Mouse (Mus musculus) MEL (cell line): ENCODE data around the gene Epb41l1. TPM values are rescaled to one million over a fixed set of nuclear protein-coding genes. Genes with fewer than 3 reads are reported as not detected.
A peak's percentile ranks its signal among the peaks of the same experiment; 100 is the strongest.

Source experiments
- DNase-seq: peaks from one replicate; pipeline ENCODE4 v3.0.0; 2011; ENCODE audit warnings: low read depth, low spot score
- H3K27ac ChIP-seq: 2 replicates; pipeline ENCODE4 v1.5.1; 2012; ENCODE audit warnings: low read depth, mild to moderate bottlenecking, control low read depth, low read length, moderate library complexity; ENCODE audit not compliant: control insufficient read depth
- H3K27me3 ChIP-seq, 2 experiments: fragments of 150-350 bp in 1 of 2; sonication (generic) in 1 of 2; 2 replicates each; pipeline ENCODE4 v1.6.1; 2012; ENCODE audit warnings: low read length in 2 of 2, mild to moderate bottlenecking in 2 of 2, improper control_type of control experiment in 1 of 2, moderate library complexity in 1 of 2; ENCODE audit not compliant: insufficient read depth in 2 of 2, control insufficient read depth in 1 of 2
- H3K36me3 ChIP-seq, 2 experiments: 2 replicates each; pipeline ENCODE4 v1.6.1; 2012 to 2014; ENCODE audit warnings: low read length in 2 of 2, improper control_type of control experiment in 1 of 2, inconsistent platforms in 1 of 2, mild to moderate bottlenecking in 1 of 2; ENCODE audit not compliant: insufficient read depth in 2 of 2, control insufficient read depth in 1 of 2
- H3K4me1 ChIP-seq, 2 experiments: fragments of 150-350 bp in 1 of 2; sonication (generic) in 1 of 2; 2 replicates each; pipeline ENCODE4 v1.6.1; 2012; ENCODE audit warnings: low read length in 2 of 2, improper control_type of control experiment in 1 of 2, mild to moderate bottlenecking in 1 of 2; ENCODE audit not compliant: insufficient read depth in 2 of 2, control insufficient read depth in 1 of 2
- H3K4me3 ChIP-seq, 2 experiments: fragments of 150-350 bp in 1 of 2; sonication (generic) in 1 of 2; 2 replicates each; pipeline ENCODE4 v1.5.1; 2012; ENCODE audit warnings: low read depth in 2 of 2, low read length in 2 of 2, mild to moderate bottlenecking in 2 of 2, moderate library complexity in 2 of 2, control low read depth in 1 of 2, improper control_type of control experiment in 1 of 2; ENCODE audit not compliant: control insufficient read depth in 1 of 2, insufficient read depth in 1 of 2
- H3K79me2 ChIP-seq: 2 replicates; pipeline ENCODE4 v1.6.1; 2012; ENCODE audit warnings: mild to moderate bottlenecking, low read length, moderate library complexity; ENCODE audit not compliant: control insufficient read depth, poor library complexity, insufficient read depth
- H3K9ac ChIP-seq: 2 replicates; pipeline ENCODE4 v1.6.1; 2012; ENCODE audit warnings: low read depth, mild to moderate bottlenecking, control low read depth, low read length, moderate library complexity; ENCODE audit not compliant: control insufficient read depth, poor library complexity, severe bottlenecking
- H3K9me3 ChIP-seq: fragments of 150-350 bp; sonication (generic); replicated peaks from 2 replicates; pipeline ENCODE4 v1.6.1; 2012; ENCODE audit warnings: mild to moderate bottlenecking, low read length, improper control_type of control experiment, moderate library complexity; ENCODE audit not compliant: insufficient read depth
- CTCF ChIP-seq, 3 experiments: IDR thresholded peaks in 2 of 3; conservative IDR thresholded peaks in 1 of 3; 2 replicates each; pipeline ENCODE4 v1.5.1; 2011 to 2012; ENCODE audit warnings: low read length in 3 of 3, low read depth in 2 of 3, mild to moderate bottlenecking in 2 of 3, improper control_type of control experiment in 1 of 3, inconsistent platforms in 1 of 3, mixed read lengths in 1 of 3, moderate library complexity in 1 of 3; ENCODE audit not compliant: control insufficient read depth in 1 of 3, insufficient read depth in 1 of 3, poor library complexity in 1 of 3, severe bottlenecking in 1 of 3
- ELF1 ChIP-seq: IDR thresholded peaks from 2 replicates; pipeline ENCODE4 v1.6.1; 2014; ENCODE audit warnings: low read depth, mild to moderate bottlenecking, inconsistent platforms, low read length, improper control_type of control experiment, moderate library complexity
- EP300 ChIP-seq, 2 experiments: IDR thresholded peaks; 2 replicates each; pipeline ENCODE4 v1.6.1; 2011; ENCODE audit warnings: improper control_type of control experiment in 2 of 2, low read length in 2 of 2, low read depth in 1 of 2, mild to moderate bottlenecking in 1 of 2
- GATA1 ChIP-seq: IDR thresholded peaks from 2 replicates; pipeline ENCODE4 v1.6.1; 2011; ENCODE audit warnings: low read depth, low read length, improper control_type of control experiment
- MAZ ChIP-seq: IDR thresholded peaks from 2 replicates; pipeline ENCODE4 v1.6.1; 2012; ENCODE audit warnings: low read depth, mild to moderate bottlenecking, inconsistent platforms, low read length, improper control_type of control experiment
- MEF2A ChIP-seq: IDR thresholded peaks from 2 replicates; pipeline ENCODE4 v1.6.1; 2014; ENCODE audit warnings: low read depth, mild to moderate bottlenecking, inconsistent platforms, low read length, improper control_type of control experiment; ENCODE audit not compliant: poor library complexity, insufficient replicate concordance, severe bottlenecking; ENCODE audit errors: extremely low read depth
- MYB ChIP-seq: IDR thresholded peaks from 2 replicates; pipeline ENCODE4 v1.6.1; 2011; ENCODE audit warnings: mild to moderate bottlenecking, low read depth, low read length, improper control_type of control experiment
- MYC ChIP-seq: IDR thresholded peaks from 2 replicates; pipeline ENCODE4 v1.6.1; 2011; ENCODE audit warnings: low read depth, mild to moderate bottlenecking, low read length, improper control_type of control experiment, moderate library complexity
- NELFE ChIP-seq: IDR thresholded peaks from 2 replicates; pipeline ENCODE4 v1.6.1; 2011; ENCODE audit warnings: low read depth, low read length, improper control_type of control experiment
- POLR2AphosphoS5 ChIP-seq: IDR thresholded peaks from 2 replicates; pipeline ENCODE4 v1.6.1; 2012; ENCODE audit warnings: low read depth, borderline replicate concordance, mild to moderate bottlenecking, inconsistent platforms, low read length, moderate library complexity, mixed read lengths
- RCOR1 ChIP-seq: IDR thresholded peaks from 2 replicates; pipeline ENCODE4 v1.6.1; 2012; ENCODE audit warnings: low read depth, mild to moderate bottlenecking, inconsistent platforms, low read length, improper control_type of control experiment
- TBP ChIP-seq: IDR thresholded peaks from 2 replicates; pipeline ENCODE4 v1.8.0; 2011; ENCODE audit warnings: low read depth, low read length, improper control_type of control experiment
- TCF12 ChIP-seq: IDR thresholded peaks from 2 replicates; pipeline ENCODE4 v1.6.1; 2014; ENCODE audit warnings: low read depth, mild to moderate bottlenecking, inconsistent platforms, low read length, improper control_type of control experiment, moderate library complexity
- USF2 ChIP-seq, 2 experiments: IDR thresholded peaks; 2 replicates each; pipeline ENCODE4 v1.6.1; 2011 to 2012; ENCODE audit warnings: improper control_type of control experiment in 2 of 2, low read length in 2 of 2, borderline replicate concordance in 1 of 2, inconsistent platforms in 1 of 2, low read depth in 1 of 2, mild to moderate bottlenecking in 1 of 2; ENCODE audit not compliant: insufficient read depth in 1 of 2
- ZKSCAN1 ChIP-seq: IDR thresholded peaks from 2 replicates; pipeline ENCODE4 v1.6.1; 2012; ENCODE audit warnings: low read depth, mild to moderate bottlenecking, inconsistent platforms, low read length, improper control_type of control experiment, moderate library complexity
- ZMIZ1 ChIP-seq: IDR thresholded peaks from 2 replicates; pipeline ENCODE4 v1.6.1; 2012; ENCODE audit warnings: low read depth, mild to moderate bottlenecking, inconsistent platforms, low read length, improper control_type of control experiment, moderate library complexity
- ZNF384 ChIP-seq: IDR thresholded peaks from 2 replicates; pipeline ENCODE4 v1.6.1; 2012; ENCODE audit warnings: low read depth, mild to moderate bottlenecking, inconsistent platforms, low read length, improper control_type of control experiment
- polyA plus RNA-seq, 2 experiments: library from polyadenylated mRNA; stranded (reverse) in 1 of 2; unstranded in 1 of 2; fragments of >175 nt in 1 of 2; fragments of >200 nt in 1 of 2; gene quantifications; 2 replicates each; pipeline versions ENCODE4 v1.2.1 to v1.2.4; 2012; ENCODE audit warnings: low replicate concordance in 2 of 2, low read depth in 1 of 2; ENCODE audit not compliant: insufficient read length in 2 of 2, insufficient read depth in 1 of 2, missing spikeins in 1 of 2
- total RNA-seq: library from RNA; depleted of rRNA; stranded (reverse); fragments of 300-350 nt; gene quantifications from 2 replicates; pipeline ENCODE4 v1.2.3, GENCODE M21; 2012

Epb41l1 gene
- total and polyA plus RNA-seq, 3 experiments = 1.5 to 7.3 TPM; not detected in 1

DNA sequence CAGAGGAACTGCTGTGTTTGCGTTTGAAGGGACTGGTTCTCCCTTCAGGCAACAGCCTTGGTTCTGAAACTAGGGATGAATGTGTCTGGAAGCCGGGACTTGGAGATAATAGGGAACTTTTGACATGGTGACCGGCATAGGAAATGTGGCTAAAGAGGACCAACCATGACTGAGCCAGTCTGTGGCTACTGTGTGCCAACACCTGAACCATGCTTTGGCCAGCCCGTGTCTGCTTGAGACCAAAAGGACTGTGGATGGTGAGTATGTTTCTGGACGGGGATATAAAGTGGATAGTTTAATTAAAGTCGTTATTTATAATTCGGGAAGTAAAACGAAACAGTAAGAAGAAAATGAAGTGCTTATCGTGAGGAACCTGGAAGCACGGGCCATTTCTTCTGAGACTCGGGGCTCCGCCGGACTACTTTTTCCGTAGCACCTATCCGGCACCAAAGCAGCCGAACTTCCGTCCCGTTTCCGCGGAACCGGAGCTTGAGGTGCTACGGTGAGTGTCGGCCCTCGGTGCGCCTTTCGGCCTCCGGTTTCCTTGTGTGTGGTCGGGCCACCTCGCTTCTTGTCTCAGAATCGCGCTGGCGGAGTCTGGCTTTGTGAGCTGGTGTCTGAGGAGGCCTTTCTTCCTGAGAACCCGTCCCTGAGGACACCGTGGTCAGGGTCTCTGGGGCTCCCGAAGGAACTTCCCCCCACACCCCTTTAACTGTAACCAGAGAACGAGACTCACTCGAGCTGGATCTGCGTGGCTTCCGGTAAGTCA is 126.6 kb downstream of the Epb41l1 start, which contains the start of gene Aar2 (continued):
- TF ChIP-seq ZNF384 = no peak
- TF ChIP-seq EP300 (IDR thresholded peaks at IDR 0.05; ENCODE audit: low read depth in 1 of 2, low read length in 2 of 2) = no peak
- TF ChIP-seq MYB = no peak
- TF ChIP-seq CTCF (IDR thresholded peaks at IDR 0.05 in 2 of 3, conservative IDR thresholded peaks at IDR 0.05 in 1 of 3; ENCODE audit: control insufficient read depth in 1 of 3, insufficient read depth in 1 of 3, low read depth in 2 of 3, low read length in 3 of 3, poor library complexity in 1 of 3, severe bottlenecking in 1 of 3) = no peak
- no peak for TF ChIP-seq ZKSCAN1
- TF ChIP-seq USF2 (IDR thresholded peaks at IDR 0.05; ENCODE audit: borderline replicate concordance in 1 of 2, insufficient read depth in 1 of 2, low read depth in 1 of 2, low read length in 2 of 2) = no peak
- TF ChIP-seq MEF2A = no peak
- TF ChIP-seq ELF1 = peak; percentile 84
- TF ChIP-seq TBP = peak; percentile 95

GRCm38 (mm10) chr2:156552421-156552820 is 131.7 kb downstream of the Epb41l1 start:
- no peak for DNase-seq
- no peaks in the 10 kb centered on the region for H3K27me3 ChIP-seq
- no peak overlapping the region for H3K4me3 ChIP-seq
- H3K27ac ChIP-seq = no peak overlapping the region
- peaks cover 40% of the 10 kb centered on the region for H3K79me2 ChIP-seq
- no peak overlapping the region for H3K9ac ChIP-seq
- peaks cover 5 to 11% of the 10 kb centered on the region in 2 experiments for H3K36me3 ChIP-seq
- H3K4me1 ChIP-seq = peaks cover 0 to 5% of the 10 kb centered on the region in 2 experiments; a peak in 1 of 4 replicates
- H3K9me3 ChIP-seq = no peaks in the 10 kb centered on the region
- TF ChIP-seq MAZ (no peak), ZMIZ1 (no peak), RCOR1 (no peak)

- Histone ChIP-seq H3K9ac (no peak overlapping the region), H3K27me3 (no peaks in the 10 kb centered on the region), H3K79me2 (no peaks in the 10 kb centered on the region), H3K4me1 (peaks cover 3 to 4% of the 10 kb centered on the region in 2 experiments; a peak in 3 of 4 replicates), H3K36me3 (peaks cover 11% of the 10 kb centered on the region in 2 experiments), H3K9me3 (no peaks in the 10 kb centered on the region), H3K4me3 (no peak overlapping the region), H3K27ac (no peak overlapping the region)
- DNase-seq = peak; percentile 23
- peak; percentile 41; the same call in 1 of the 2 replicates for TF ChIP-seq RCOR1
- TF ChIP-seq NELFE = no peak
- no peak for TF ChIP-seq MYC
- TF ChIP-seq EP300 (IDR thresholded peaks at IDR 0.05; ENCODE audit: low read depth in 1 of 2, low read length in 2 of 2) = peak; percentile 56 to 62; a peak in 3 of 4 replicates
- no peak for TF ChIP-seq POLR2AphosphoS5
- TF ChIP-seq TCF12 = peak; percentile 51; the same call in 1 of the 2 replicates
- no peak for TF ChIP-seq ZMIZ1
- peak; percentile 93 for TF ChIP-seq GATA1
These were observed 141.1 kb downstream of the Epb41l1 start for GRCm38 (mm10) chr2:156561808-156562207.
